Mouse (Mus musculus): ENCODE measurements at regions not wholly inside any gene's neighbourhood (a gene's known extent, or its start where the extent isn't known, plus 50 kb on each side); places are given as distances from the start of the nearest gene placed in this dataset.

DNA sequence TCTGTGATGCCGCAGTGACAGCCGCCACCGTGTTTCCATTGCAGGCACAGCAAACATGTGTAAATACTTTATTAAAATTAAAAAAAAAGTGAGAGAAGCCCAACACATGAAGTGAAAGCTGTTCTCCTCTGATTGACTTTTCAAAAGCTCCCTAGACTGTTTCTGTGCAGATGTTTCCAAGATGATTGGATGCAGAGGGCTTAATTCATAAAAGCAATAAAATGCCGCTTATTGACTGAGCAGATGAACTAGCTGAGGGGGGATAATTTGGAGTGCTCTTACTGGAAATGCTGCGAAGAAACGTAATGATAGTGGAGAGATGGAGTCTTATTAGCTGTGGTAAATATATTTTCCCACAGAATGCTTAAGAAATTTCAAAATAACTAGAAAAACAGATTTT lies 170.4 kb downstream of the Rnf144a start:
- no peak for DNase-seq

DNA sequence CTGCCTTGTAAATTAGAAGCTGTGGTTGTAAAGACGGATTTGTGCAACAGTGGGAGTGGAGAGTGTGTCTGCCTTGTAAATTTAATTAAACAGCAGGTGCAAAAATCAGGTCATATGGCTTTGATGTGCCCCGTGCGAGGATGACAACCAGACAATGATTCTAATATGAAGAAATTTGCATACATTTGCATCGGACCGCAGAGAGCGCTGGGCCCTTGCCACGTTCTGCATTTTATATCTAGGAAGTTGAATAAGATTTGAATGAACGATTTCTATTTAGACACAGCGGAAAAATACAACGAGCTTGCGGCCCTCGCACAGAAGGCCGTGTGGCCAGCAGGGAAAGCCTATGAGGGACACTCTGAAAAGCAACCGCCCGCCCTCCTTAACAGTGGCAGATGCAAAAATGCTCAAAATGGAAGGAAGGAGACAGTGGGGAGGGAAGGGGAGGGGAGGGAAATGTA lies 187.5 kb downstream of the Rnf144a start:
- DNase-seq: no peak

- no peak for DNase-seq
These were observed 188.7 kb downstream of the Rnf144a start for GRCm38 (mm10) chr12:26226363-26226762.

DNA sequence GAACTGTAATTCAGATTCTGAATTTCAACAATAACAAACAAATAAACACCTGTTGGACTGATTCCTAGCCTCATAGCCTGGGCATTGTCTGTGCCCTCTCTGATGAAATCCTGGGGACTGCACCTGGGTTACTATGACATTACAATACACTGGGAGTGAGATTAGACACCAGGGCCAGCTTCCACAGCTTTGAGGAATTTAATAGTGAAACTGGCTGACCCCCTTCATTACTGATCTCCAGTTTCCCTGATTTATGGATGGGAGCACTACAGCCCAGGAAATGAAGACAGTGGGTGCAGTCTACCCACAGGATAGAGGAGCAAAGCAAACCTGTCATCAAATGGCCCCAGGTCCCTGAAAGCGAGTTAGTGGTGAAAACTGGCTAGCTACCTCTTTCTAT lies 202.6 kb downstream of the Rnf144a start:
- no peak for DNase-seq

GRCm38 (mm10) chr12:26211423-26211822 lies 203.6 kb downstream of the Rnf144a start:
- no peak for DNase-seq

GRCm38 (mm10) chr12:26206751-26207150 lies 208.3 kb downstream of the Rnf144a start:
- no peak for DNase-seq

DNA sequence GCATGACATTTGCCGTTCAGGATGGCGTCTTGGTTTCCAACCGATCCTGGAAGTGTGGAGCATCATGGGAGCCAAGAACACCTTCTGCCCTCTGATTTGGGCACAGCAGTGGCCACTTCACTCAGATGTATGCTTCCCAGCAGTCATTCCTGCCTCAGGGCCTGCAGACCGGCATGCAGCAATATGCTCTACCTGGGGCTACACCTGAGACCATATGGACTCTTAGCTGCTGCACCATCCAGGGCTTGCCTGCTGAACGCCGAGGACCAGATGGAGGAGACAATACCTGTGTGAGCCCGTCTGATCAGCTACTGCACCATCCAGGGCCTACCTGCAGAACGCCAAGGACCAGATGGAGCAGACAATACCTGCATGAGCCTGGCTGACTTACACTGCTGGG lies 209.0 kb downstream of the Rnf144a start:
- DNase-seq: no peak

- DNase-seq: no peak
These were observed 223.0 kb downstream of the Rnf144a start for GRCm38 (mm10) chr12:26191982-26192576.

- DNase-seq: no peak
These were observed 223.6 kb downstream of the Rnf144a start for GRCm38 (mm10) chr12:26191268-26191981.

DNA sequence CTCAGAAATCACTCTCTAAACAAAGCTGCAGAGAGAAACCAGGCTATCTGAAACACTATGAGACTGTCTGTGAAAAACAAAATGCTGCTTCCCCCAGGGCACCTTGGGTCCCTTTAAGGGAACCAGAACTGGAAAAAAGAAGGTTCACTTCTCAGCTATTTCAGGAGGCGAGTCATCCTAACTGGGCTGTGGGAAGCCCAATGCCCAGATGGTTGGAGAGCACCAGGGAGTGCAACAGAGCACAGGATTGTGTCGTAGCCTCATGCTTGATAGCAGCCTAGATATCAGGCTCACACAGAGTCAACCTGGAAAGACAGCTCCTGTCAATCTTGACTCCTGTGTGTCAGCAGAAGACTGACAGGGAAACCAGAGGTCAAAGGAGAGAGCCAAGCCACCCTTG lies 226.1 kb downstream of the Rnf144a start:
- DNase-seq: no peak

- no peak for DNase-seq
These were observed 227.8 kb downstream of the Rnf144a start for GRCm38 (mm10) chr12:26187091-26187862.

GRCm38 (mm10) chr12:26184701-26185460 lies 230.2 kb downstream of the Rnf144a start:
- no peak for DNase-seq

DNA sequence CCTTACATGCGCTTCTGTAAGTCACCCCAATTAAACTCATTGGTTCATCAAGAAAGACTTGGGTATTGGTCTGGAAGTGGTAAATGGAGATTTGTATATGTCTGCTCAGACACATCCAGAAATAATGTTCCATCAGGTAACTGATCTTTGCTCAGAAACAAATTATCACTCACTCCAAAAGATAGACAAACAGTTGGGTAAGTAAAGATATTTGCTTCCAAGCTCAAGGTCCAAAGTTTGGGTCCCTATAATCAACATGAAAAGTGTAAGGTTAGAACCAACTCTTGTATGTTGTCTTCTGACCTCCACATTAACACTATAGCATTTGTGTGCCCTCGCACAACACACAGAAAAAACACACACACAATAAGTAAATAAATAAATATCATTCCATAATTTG lies 232.0 kb downstream of the Rnf144a start:
- no peak for DNase-seq

GRCm38 (mm10) chr12:26180846-26181245 lies 234.2 kb downstream of the Rnf144a start:
- no peak for DNase-seq

DNA sequence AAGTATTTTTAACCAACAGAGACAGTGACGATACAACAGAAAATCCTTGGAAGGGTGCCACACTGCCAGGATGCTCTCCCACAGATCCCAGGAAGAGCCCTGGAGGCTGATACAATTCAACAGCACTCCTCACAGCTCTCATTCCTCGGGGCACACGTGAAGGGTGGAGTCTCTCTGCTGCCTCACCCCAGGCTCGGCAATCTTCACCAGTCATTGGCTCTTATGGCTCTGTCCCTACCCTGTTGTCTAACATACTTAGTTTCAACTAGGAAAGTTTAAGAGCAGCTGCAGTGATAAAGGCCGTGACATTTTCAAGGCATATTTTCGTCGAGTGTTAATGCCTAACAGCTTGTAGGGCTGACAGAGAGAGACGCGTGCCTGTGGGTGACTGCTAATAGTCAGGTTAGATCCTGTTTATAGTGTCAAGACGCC lies 238.8 kb downstream of the Rnf144a start:
- no peak for DNase-seq

DNA sequence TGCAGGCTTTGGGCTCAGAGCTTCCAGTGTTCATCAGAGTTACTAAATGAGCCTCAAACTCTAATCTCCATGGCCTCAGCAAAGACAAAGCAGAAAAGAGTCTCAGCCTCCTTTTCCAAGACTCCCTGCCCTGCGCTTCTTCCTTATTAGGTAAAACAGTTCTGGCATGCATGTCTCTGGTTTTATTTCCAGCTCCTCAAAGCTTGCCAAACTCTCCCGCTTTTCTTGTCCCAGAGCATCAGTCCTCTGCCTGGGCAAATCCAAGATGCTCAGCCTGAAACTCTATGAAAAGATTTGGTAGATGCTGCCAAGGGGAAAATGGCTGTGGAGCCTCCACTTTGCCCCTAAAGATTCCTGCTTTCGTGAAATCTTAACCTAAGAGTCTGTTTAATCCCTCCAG lies 251.6 kb downstream of the Rnf144a start:
- no peak for DNase-seq

- no peak for DNase-seq
These were observed 254.0 kb downstream of the Rnf144a start for GRCm38 (mm10) chr12:26160861-26161615.

GRCm38 (mm10) chr12:26152992-26153391 lies 262.1 kb downstream of the Rnf144a start:
- no peak for DNase-seq

DNA sequence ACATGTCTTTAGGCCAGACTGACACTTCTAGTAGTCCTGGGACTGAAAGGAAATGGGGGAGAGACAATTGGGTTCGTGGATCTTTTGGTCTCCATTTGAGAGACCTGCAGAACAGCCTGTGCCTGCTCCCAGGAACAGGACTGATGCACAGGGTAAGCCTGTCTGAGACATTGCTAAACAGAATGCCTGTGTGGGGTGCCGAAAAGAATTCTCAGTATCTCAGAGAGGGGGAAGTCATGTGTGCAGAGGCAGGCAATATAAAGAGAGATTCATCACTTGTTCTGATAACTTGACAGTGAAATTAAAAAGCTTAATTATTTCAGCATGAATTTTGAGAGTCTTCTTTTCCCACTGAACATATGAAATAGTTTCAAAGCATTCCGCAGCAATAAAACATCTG lies 268.7 kb downstream of the Rnf144a start:
- no peak for DNase-seq

DNA sequence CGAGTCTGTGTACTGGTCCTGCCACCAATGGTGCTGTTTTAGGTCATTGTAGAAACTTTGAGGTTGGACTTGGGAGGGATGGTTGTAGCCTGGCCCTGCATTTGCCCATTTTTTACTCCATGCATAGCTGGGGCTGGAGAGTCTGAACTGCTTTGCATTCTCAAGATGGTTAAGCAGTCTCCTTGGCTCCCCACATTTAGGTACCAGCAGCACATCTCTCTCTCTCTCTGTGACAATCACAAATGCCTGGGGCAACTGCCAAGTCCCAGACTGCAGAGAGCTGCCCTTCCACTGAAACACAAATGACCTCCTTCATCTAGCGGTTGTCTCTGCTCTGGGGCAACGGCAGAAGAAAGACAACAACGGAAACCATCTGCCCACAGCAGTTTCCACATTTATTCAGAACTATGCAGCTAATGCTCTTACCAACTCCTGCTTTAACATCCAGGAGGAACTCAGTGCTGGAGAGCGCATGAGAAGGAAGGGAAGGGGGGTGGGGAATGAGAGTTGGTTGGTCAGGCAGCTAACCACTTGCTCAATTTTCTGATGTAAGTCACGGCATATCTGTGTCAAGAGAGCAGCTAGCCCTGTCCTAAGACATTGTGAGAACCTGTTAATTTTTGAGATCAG lies 269.9 kb downstream of the Rnf144a start:
- no peak for DNase-seq

GRCm38 (mm10) chr12:26144616-26145015 lies 270.4 kb downstream of the Rnf144a start:
- DNase-seq: no peak

DNA sequence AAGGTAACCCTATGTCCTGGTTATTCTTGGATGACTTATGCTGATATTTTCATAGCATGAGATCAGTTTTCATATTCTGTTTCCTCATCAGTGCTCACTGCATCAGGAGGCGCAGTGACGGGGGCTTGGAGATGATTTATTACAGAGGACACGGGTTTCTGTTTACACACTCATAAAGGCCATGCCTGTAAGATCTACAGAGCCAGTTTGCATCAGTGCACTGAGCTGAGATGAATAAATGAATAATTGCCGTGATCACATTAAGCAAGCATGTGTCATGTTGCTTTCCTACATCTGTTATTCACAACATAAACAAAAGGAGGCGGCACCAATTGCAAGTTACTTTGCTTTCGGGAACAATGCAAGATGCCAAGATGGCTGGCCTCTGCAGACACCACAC lies 271.6 kb downstream of the Rnf144a start:
- DNase-seq: no peak

All from kidney, adult 18-20 months (tissue).